Mouse (Mus musculus) left cerebral cortex, adult 18-20 months (tissue): ENCODE measurements around the gene Nupr1l. TPM values are rescaled to one million over a fixed set of nuclear protein-coding genes. Genes with fewer than 3 reads are reported as not detected.
"Not testable (repeated sequence)": the region's sequence is repeated elsewhere in the genome, so short reads cannot be mapped to it uniquely, and the experiment has no call there.

Experiments used
- DNase-seq, 2 experiments: peaks; one replicate each; pipeline ENCODE4 v3.0.0; 2021 to 2022; ENCODE audit warnings: low spot score in 2 of 2, mixed read lengths in 1 of 2
- total RNA-seq, 2 experiments: library from RNA; stranded (reverse); gene quantifications; 2 replicates each; pipeline ENCODE4 v1.2.3; 2021

The Nupr1l gene
- total RNA-seq, 2 experiments from 2014 or later, result 1.9 to 2.3 TPM

DNA sequence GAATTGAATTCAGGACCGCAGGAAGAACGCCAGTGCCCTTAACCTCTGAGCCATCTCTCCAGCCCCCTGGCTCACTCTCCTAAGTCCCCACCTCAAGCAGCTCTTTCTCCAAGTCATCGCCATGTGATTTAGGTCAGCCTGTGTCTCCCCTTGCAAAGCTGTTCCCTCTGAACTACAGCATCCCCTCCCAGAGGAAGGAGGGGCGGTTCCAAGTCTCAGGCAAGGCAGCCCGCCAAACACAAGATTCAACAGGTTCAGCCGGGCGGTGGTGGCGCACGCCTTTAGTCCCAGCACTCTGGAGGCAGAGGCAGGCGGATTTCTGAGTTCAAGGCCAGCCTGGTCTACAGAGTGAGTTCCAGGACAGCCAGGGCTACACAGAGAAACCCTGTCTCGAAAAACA lies 7.2 kb downstream of the Nupr1l start:
- DNase-seq, result not testable (repeated sequence)

DNA sequence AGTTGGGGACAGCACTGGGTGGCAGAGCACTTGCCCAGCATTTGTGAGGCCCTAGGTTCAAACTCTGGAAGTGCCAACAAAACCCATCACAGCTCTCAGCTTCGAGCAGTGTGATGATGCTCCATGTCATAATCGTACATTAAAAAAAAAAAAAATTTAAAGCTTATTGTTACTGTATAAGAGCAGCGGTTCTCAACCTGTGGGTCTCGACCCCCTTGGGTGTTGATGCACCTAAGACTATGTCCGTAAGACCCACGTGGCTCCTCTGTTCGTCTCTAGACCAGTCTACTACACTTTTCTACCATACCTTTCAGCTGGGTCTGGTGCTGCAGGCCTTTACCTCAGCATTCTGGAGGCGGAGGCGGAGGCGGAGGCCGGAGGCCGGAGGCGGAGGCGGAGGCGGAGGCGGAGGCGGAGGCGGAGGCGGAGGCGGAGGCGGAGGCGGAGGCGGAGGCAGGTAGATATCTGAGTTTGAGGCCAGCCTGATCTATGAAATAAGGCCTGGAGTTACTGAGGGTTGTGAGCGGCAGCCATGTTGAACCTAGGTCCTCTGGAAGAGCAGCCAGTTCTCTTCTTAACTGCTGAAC lies 9.8 kb downstream of the Nupr1l start:
- no peak for DNase-seq

- no peak for DNase-seq
Observed at GRCm38 (mm10) chr5:129918752-129919151, 10.4 kb downstream of the Nupr1l start.

- no peak for DNase-seq
Observed at GRCm38 (mm10) chr5:129919320-129919719, 11.0 kb downstream of the Nupr1l start.

- DNase-seq, result no peak
Observed at GRCm38 (mm10) chr5:129921972-129922371, 13.6 kb downstream of the Nupr1l start.

DNA sequence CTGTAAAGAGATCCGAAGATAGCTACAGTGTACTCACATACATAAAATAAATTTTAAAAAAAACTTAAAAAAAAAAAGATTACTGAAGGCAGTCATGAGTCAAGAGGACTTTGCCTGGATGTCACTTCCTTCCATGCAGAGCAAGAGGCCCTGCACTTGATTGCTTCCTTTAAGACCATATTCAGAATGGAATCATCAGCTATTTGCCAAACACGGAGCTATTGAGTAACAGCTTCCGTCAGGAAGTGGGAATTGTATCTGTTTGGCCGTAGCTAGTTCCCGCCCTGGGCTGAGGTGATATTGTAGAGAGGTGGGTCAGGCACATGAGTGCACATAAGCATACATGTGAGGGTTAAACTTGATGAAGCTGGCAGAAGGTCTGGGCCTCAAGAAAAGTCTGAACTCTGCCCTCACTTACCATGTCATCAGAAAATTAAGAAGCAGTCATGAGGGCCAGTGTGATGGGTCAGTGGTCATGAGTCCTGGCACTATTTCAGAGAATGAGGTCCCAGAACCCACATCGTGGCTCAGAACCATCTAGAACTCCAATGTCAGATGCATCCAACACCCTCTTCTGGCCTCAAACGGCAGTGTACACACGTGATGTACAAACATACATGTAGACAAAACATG lies 16.6 kb downstream of the Nupr1l start:
- DNase-seq, result no peak

GRCm38 (mm10) chr5:129925933-129926332 lies 17.6 kb downstream of the Nupr1l start:
- no peak for DNase-seq

DNA sequence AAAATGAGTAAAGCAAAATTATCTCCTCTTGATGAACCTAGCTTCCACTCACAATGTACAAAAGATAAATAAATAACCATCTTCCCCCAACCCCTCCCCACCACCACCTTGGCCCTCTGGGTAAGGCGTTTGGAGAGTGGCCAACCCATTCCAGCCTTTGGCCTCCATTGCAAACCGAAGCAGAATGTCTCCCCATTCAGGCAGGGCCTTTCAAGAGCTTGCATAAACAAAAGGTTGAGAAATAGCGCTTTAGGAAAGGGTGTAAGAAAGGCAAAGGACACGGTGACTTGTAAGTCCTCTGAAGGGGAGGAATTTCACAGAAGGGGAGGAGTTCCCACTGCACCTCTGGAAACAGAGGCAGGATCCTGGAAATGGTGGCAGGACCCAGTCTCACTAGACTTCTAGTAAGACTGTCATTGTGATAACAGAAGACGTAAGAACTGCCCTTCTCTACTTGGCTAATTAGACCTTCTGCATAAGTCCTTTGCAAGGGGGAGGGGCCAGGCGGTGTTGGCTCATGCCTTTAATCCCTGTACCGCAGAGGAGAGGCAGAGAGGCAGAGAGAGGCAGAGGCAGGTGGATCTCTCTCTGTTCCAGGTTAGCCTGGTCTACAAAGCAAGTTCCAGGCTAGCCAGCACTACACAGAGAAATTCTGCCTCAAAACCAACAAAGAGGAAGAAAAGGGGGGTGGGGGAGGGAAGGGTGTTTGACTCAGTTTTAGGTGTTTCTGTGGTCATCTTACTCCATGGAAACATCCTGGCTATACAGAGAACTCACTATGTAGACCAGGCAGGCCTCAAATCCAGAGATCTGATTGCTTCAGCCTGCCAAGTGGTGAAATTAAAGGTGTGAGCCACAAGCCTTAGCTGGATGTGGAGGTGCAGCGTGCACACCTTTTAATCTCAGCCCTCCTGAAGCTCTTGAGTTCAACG lies 21.9 kb downstream of the Nupr1l start:
- DNase-seq, result no peak

DNA sequence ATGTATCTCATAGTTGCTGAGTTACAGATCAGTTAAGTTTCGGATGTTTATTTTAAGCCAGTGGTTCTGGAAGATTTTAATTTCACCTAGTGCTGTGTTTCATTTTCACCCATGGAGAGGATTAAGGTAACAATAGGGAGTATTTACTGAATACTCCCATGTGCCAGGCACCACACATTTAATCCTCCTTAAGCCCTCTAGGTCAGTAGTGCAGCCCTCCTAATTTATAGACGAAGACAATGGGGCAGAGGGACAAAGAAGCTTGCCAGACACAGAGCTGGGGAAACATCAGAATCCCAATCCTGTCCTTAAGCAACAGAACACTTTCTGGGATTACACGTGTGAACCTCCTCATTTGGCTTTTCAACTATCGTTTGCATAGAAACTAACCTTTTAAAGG lies 28.6 kb downstream of the Nupr1l start:
- no peak for DNase-seq

GRCm38 (mm10) chr5:129940281-129940680 lies 31.9 kb downstream of the Nupr1l start:
- DNase-seq, result no peak

- DNase-seq, result no peak
Observed at GRCm38 (mm10) chr5:129940736-129941494, 32.6 kb downstream of the Nupr1l start.

- DNase-seq, result peak; percentile 97 to 98
Observed at GRCm38 (mm10) chr5:129941495-129942045, 33.2 kb downstream of the Nupr1l start, which contains the start of gene Vkorc1l1. Gene Vkorc1l1, plus strand, starts transcription at chr5:129941970.

- DNase-seq, result peak; percentile 9 to 20
Observed at GRCm38 (mm10) chr5:129942073-129942939, 34.0 kb downstream of the Nupr1l start.

DNA sequence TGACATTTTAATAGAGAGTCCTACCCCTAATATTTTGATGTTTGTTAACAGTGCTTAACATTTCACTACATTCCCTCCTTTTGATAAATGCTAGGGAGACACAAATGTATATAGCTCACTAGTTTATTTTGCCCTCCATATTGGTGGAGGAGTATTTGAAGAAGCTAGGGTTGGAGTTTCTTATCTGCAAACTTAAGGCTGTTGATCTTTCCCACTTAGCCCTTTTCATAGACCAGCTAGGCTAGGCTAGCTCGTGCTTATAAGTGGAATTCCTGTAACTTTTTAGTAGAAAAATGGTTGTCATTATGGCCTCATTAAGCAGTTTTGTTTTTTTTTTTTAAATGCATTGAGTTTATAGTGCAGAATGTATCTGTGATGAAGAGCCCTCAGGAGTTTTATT lies 35.1 kb downstream of the Nupr1l start:
- no peak for DNase-seq

GRCm38 (mm10) chr5:129947528-129948033 lies 39.2 kb downstream of the Nupr1l start:
- DNase-seq, result no peak

DNA sequence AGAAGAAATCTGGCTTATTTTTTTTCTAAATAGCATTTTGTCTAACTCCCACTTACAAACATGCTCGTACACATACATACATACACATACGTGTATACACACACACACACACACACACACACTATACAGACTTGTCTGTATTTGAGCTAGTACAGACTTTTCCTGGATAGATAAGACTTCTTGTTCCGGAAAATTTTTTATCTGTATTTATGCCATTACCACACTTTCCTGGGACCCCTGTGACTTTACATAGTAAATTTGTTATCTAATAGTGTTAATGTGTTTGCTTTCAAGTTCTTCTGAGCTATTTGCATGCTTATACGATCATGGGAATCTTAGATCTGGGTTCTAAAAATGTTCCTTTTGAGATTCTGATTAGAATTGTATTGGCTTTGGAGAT lies 43.8 kb downstream of the Nupr1l start:
- DNase-seq, result no peak

DNA sequence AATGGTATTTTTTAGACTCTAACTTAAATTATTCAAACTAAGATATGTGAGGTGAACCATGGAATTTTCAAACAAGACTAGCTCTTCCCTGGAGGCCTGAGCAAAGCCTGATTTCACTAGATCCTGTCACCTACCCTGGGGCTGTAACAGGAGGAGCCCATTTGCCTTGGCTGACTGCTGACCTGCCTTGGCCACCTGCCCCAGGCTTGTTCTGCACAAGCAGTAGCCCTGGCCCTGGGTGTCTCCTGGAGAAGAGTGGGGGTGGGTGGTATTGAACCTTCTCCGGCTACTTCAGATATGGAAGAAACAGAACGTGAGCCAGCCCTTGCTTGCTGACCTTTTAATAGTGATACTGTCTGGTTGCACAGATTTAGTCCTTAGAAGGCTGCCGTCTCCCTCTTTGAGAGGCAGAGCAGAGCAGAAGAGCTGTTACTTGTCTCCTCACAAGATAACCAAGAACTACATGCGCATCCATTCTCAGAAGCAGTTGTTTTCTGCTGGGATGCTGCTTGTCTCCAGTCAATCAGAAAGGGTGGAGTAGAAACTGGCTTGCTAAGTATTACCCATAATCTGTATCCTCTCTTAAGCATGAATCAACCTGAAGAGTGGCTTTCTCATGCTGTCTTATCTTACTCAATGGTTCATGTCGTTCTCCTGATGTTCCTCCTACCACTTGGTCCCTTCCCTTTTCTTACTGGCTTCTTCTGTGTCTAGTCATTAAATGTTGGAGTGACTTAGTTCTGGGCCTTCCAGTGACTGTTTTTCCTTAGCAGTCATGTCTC lies 46.3 kb downstream of the Nupr1l start:
- DNase-seq, result no peak

DNA sequence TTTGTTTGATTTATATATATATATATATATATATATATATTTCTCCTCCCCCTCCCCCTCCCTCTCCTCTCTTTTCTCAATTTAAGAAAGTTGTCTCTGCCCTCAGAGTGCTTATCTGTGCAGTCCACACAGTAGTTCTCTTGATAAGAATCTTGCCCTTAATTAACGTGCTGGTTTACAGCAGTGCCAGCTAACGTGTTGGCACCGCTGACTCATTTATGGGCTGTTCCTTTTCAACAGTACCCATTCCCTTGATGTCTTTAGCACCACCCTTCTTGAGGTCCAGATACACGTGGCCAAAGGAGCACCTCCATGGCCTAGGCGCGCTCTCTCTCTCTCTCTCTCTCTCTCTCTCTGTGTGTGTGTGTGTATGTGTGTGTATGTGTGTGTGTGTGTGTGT lies 47.5 kb downstream of the Nupr1l start:
- DNase-seq, result no peak

DNA sequence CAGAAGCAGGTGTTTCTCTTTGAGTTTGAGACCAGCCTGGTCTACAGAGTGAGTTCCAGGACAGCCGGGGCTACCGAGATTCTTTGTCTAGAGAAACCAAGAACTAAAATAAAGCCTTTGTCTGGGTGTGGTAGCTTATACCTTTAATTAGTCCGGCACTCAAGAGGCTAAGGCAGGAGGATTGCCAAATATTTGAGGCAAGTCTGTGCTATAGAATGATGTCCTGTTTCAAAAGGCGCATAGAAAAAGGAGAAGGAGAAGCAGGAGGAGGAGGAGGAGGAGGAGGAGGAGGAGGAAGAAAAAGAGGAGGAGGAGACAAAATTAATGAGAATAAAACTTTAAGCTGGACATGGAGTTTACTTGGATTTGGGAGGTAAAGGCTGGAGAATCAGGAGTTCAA lies 54.9 kb downstream of the Nupr1l start:
- no peak for DNase-seq
